ENCODE assay signal across 22 mouse cellular contexts in the genomic region with DNA sequence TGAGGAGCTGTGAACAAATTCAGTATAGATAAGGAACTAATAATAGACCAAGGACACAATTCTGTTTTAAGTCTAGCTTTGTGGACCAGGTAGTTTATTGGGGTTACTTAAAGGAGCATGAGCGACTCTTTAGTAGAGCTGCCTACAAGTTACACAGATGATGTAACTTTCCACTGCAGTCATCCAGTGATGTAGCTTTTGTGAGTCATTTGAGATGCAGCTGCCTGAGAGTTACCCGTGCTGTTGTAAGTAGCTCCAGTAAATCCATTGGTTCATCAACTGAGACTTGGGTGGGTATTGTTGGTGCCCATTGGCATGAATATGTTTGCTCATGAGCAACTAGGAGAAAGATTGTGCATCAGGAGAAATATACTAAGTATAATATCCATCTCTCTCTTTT. TPM values are rescaled to one million over a fixed set of nuclear protein-coding genes. Genes with fewer than 3 reads are reported as not detected.
DNase-seq lines count a peak whose midpoint lies in the region; TF ChIP-seq lines count a peak whose summit lies in the region.
"Had no signal": no experiment of that assay in that cellular context is flagged by ENCODE, and none has a peak within 500 bp of the region (broad histone marks: within the 10 kb centered on the region; RNA-seq: fewer than 3 reads in every experiment).

No protein-coding gene starts in this region.

- H3K4me1 ChIP-seq in CH12.LX (ENCODE audit: control insufficient read depth in 1 of 2, insufficient read depth in 2 of 2): peaks cover 0 to 4% of the 10 kb centered on the region in 2 experiments; a peak in 2 of 4 replicates
- H3K4me1 ChIP-seq: embryonic facial prominence, embryonic 13.5 days; embryonic facial prominence, embryonic 15.5 days; forebrain, embryonic 10.5 days; forebrain, embryonic 12.5 days had no signal

- H3K36me3 ChIP-seq in CH12.LX (replicated peaks in 1 of 2; ENCODE audit: control insufficient read depth in 1 of 2, insufficient read depth in 1 of 2, low read length in 1 of 2): peaks cover 0 to 10% of the 10 kb centered on the region in 2 experiments
- H3K36me3 ChIP-seq: embryonic facial prominence, embryonic 13.5 days; embryonic facial prominence, embryonic 15.5 days; forebrain, embryonic 10.5 days; forebrain, embryonic 12.5 days had no signal

- dilution Hi-C loops in CH12.LX (cut with MboI; ENCODE audit: extremely low pct_ligation_motif_present, extremely low pct_unique_long_range_greater_than_20kb, low sequenced_read_pairs): no loop called here

- in situ Hi-C loops in CH12.LX (cut with MboI; ENCODE audit: low pct_ligation_motif_present, low pct_unique_long_range_greater_than_20kb, low sequenced_read_pairs): no loop called here

- no peak for TF ChIP-seq CTCF in CH12.LX (conservative IDR thresholded peaks at IDR 0.05 in 1 of 2, IDR thresholded peaks at IDR 0.05 in 1 of 2; ENCODE audit: low read depth in 2 of 2, low read length in 2 of 2)

- H3K79me2 ChIP-seq in CH12.LX (replicated peaks; ENCODE audit: control insufficient read depth, extremely low read depth, insufficient read depth, poor library complexity, severe bottlenecking): peaks cover 12% of the 10 kb centered on the region

- H3K4me3 ChIP-seq in CH12.LX (replicated peaks in 1 of 3; ENCODE audit: low read depth in 2 of 3, low read length in 2 of 3, poor library complexity in 1 of 3): no peak overlapping the region
- H3K4me3 ChIP-seq: embryonic facial prominence, embryonic 13.5 days; embryonic facial prominence, embryonic 15.5 days; erythroblast, embryonic 14.5 days; forebrain, embryonic 10.5 days; forebrain, embryonic 12.5 days had no signal

- no peaks in the 10 kb centered on the region for H3K27me3 ChIP-seq in CH12.LX (replicated peaks)
- H3K27me3 ChIP-seq: embryonic facial prominence, embryonic 13.5 days; embryonic facial prominence, embryonic 15.5 days; forebrain, embryonic 12.5 days; Patski had no signal

- peak; percentile 29 for DNase-seq in adrenal gland, adult 2 months
- no peak for DNase-seq in adrenal gland, adult 18-20 months (ENCODE audit: low spot score in 2 of 2)
- DNase-seq in CH12.LX (ENCODE audit: extremely low read depth): peak; percentile 13
- peak; percentile 14 for DNase-seq in brain, adult 2 months (ENCODE audit: low read depth, low spot score)
- DNase-seq in frontal cortex, postnatal 36 days (ENCODE audit: low spot score in 2 of 2): no peak
- no peak for DNase-seq in lung, postnatal 10 days
- DNase-seq: adrenal gland, adult 8-10 months; adrenal gland, postnatal 14 days; B cell, adult 2 months; cerebellum, adult 11 months; cerebellum, adult 18-20 months; cerebellum, adult 8-10 months; cerebellum, adult 9-11 months; cerebellum, postnatal 14 days; cerebellum, postnatal 36 days; embryo, embryonic 11 days had no signal

- H3K9ac ChIP-seq in CH12.LX (ENCODE audit: insufficient read depth, low read depth): no peak overlapping the region
- H3K9ac ChIP-seq: embryonic facial prominence, embryonic 13.5 days; embryonic facial prominence, embryonic 15.5 days; forebrain, embryonic 12.5 days had no signal

- TF ChIP-seq POLR2A in CH12.LX (IDR thresholded peaks at IDR 0.05; ENCODE audit: low read depth, low read length): no peak

- no peaks in the 10 kb centered on the region for H3K9me3 ChIP-seq in CH12.LX (replicated peaks; ENCODE audit: low read length)
- H3K9me3 ChIP-seq: embryonic facial prominence, embryonic 13.5 days; embryonic facial prominence, embryonic 15.5 days; forebrain, embryonic 10.5 days; forebrain, embryonic 12.5 days had no signal

- 0 out of 2 replicates have a peak, but pooled peaks have one; percentile 18 for TF ChIP-seq EP300 in CH12.LX (IDR thresholded peaks at IDR 0.05; ENCODE audit: low read length)

- H3K4me2 ChIP-seq in CH12.LX (ENCODE audit: insufficient read depth, low read depth, poor library complexity, severe bottlenecking): no peak overlapping the region
- H3K4me2 ChIP-seq: embryonic facial prominence, embryonic 13.5 days; embryonic facial prominence, embryonic 15.5 days; forebrain, embryonic 12.5 days had no signal

- H3K27ac ChIP-seq in CH12.LX (ENCODE audit: insufficient read depth, low read depth): no peak overlapping the region
- H3K27ac ChIP-seq: embryonic facial prominence, embryonic 13.5 days; embryonic facial prominence, embryonic 15.5 days; forebrain, embryonic 10.5 days; forebrain, embryonic 12.5 days had no signal

- TF ChIP-seq RAD21 in CH12.LX (IDR thresholded peaks at IDR 0.05; ENCODE audit: low read depth, low read length): no peak

TF ChIP-seq in CH12.LX, 34 proteins besides CTCF, POLR2A, EP300 and RAD21:
- TF ChIP-seq MYC (IDR thresholded peaks at IDR 0.05; ENCODE audit: low read depth, low read length): no peak
- TF ChIP-seq NRF1 (IDR thresholded peaks at IDR 0.05; ENCODE audit: low read depth, low read length): no peak
- TF ChIP-seq USF2 (conservative IDR thresholded peaks at IDR 0.05; ENCODE audit: low read depth, low read length): no peak
- no peak for TF ChIP-seq PAX5 (IDR thresholded peaks at IDR 0.05; ENCODE audit: low read length)
- no peak for TF ChIP-seq POLR2AphosphoS2 (IDR thresholded peaks at IDR 0.05; ENCODE audit: low read depth, low read length)
- no peak for TF ChIP-seq MXI1 (IDR thresholded peaks at IDR 0.05; ENCODE audit: low read depth, low read length)
- peak; percentile 29; the same call in 1 of the 2 replicates for TF ChIP-seq ETS1 (conservative IDR thresholded peaks at IDR 0.05; ENCODE audit: low read depth, low read length)

RNA-seq across cellular contexts. Expression of gene Faf1, which starts 29.0 kb away (rescaled TPM):
- total RNA-seq in adrenal gland, adult 2 months (2021): 10 to 100 TPM; 24.8 to 31.1 TPM
- 6.8 and 9.7 TPM in 2 replicates for polyA plus RNA-seq in adrenal gland, adult 2 months (2012; rRNA removed)
- total RNA-seq in adrenal gland, adult 18-20 months (2021): 10 to 100 TPM; 27.1 to 27.4 TPM
- total RNA-seq in CH12.LX (2012; rRNA removed): 34.9 and 35.8 TPM in 2 replicates
- total RNA-seq in CH12.LX (2014; rRNA removed): 52.8 and 65.5 TPM in 2 replicates
- polyA plus RNA-seq in CH12.LX (2012; ENCODE audit: insufficient read length, low read depth): 38.2 and 38.4 TPM in 2 replicates

RNA-seq across cellular contexts. Expression of gene Cdkn2c, which starts 38.4 kb away (rescaled TPM):
- 100 to 1,000 TPM in 1 of 2 experiments, 10 to 100 TPM in 1; 43.6 to 115 TPM for total RNA-seq in adrenal gland, adult 2 months (2021)
- 17.4 and 17.6 TPM in 2 replicates for polyA plus RNA-seq in adrenal gland, adult 2 months (2012; rRNA removed)
- 10 to 100 TPM; 55.6 TPM for total RNA-seq in adrenal gland, adult 18-20 months (2021)
- total RNA-seq in CH12.LX (2012; rRNA removed) (15.0 and 16.1 TPM in 2 replicates), CH12.LX (2014; rRNA removed) (12.8 and 14.1 TPM in 2 replicates)
- 6.8 and 7.1 TPM in 2 replicates for polyA plus RNA-seq in CH12.LX (2012; ENCODE audit: insufficient read length, low read depth)

Comparison
In these comparisons a context has a peak if more than half of its experiments do, and no peak if none do; other contexts are left out.
1. DNase-seq: peak in adrenal gland, adult 2 months (single experiment), CH12.LX (single experiment) and brain, adult 2 months (single experiment); none in adrenal gland, adult 18-20 months (0 of 2), frontal cortex, postnatal 36 days (0 of 2) and lung, postnatal 10 days (single experiment).